Mouse (Mus musculus): ENCODE results near the gene Dohh.

Dohh gene

GRCm38 (mm10) chr10:81418216-81419070 lies 34.2 kb downstream of the Dohh start:
- no peak for DNase-seq (ENCODE audit: low spot score)

GRCm38 (mm10) chr10:81419111-81419928 lies 35.1 kb downstream of the Dohh start:
- DNase-seq (ENCODE audit: low spot score) = no peak

GRCm38 (mm10) chr10:81420191-81420767 lies 36.1 kb downstream of the Dohh start:
- DNase-seq (ENCODE audit: low spot score) = no peak

GRCm38 (mm10) chr10:81421041-81421796 lies 37.0 kb downstream of the Dohh start:
- DNase-seq (ENCODE audit: low spot score) = no peak

- no peak for DNase-seq (ENCODE audit: low spot score)
These were observed 37.5 kb downstream of the Dohh start for GRCm38 (mm10) chr10:81421797-81422100.

- no peak for DNase-seq (ENCODE audit: low spot score)
These were observed 38.0 kb downstream of the Dohh start for GRCm38 (mm10) chr10:81422191-81422590.

GRCm38 (mm10) chr10:81422661-81423217 lies 38.5 kb downstream of the Dohh start:
- no peak for DNase-seq (ENCODE audit: low spot score)

GRCm38 (mm10) chr10:81423476-81424245 lies 39.4 kb downstream of the Dohh start:
- DNase-seq (ENCODE audit: low spot score) = peak; percentile 3

- peak; percentile 27 for DNase-seq (ENCODE audit: low spot score)
These were observed 40.2 kb downstream of the Dohh start for GRCm38 (mm10) chr10:81424246-81425051.

GRCm38 (mm10) chr10:81425236-81425850 lies 41.1 kb downstream of the Dohh start:
- peak; percentile 18 for DNase-seq (ENCODE audit: low spot score)

GRCm38 (mm10) chr10:81426081-81426671 lies 41.9 kb downstream of the Dohh start:
- peak; percentile 11 for DNase-seq (ENCODE audit: low spot score)

GRCm38 (mm10) chr10:81426897-81427296 lies 42.7 kb downstream of the Dohh start:
- peak; percentile 50 for DNase-seq (ENCODE audit: low spot score)

- DNase-seq (ENCODE audit: low spot score) = peak; percentile 8
These were observed 43.1 kb downstream of the Dohh start for GRCm38 (mm10) chr10:81427327-81427726.

GRCm38 (mm10) chr10:81427804-81428506 lies 43.7 kb downstream of the Dohh start:
- DNase-seq (ENCODE audit: low spot score) = peak; percentile 28

- peak; percentile 9 for DNase-seq (ENCODE audit: low spot score)
These were observed 44.3 kb downstream of the Dohh start for GRCm38 (mm10) chr10:81428507-81428870.

- peak; percentile 29 for DNase-seq (ENCODE audit: low spot score)
These were observed 44.9 kb downstream of the Dohh start for GRCm38 (mm10) chr10:81429092-81429491.

- DNase-seq (ENCODE audit: low spot score) = peak; percentile 82
These were observed 45.4 kb downstream of the Dohh start for GRCm38 (mm10) chr10:81429605-81430061.

GRCm38 (mm10) chr10:81430141-81430830 lies 46.1 kb downstream of the Dohh start:
- peak; percentile 84 for DNase-seq (ENCODE audit: low spot score)

Data from layer of hippocampus, adult 11-12 months (tissue).